Mouse (Mus musculus): ENCODE results near the gene Apaf1. TPM values are rescaled to one million over a fixed set of nuclear protein-coding genes. Genes with fewer than 3 reads are reported as not detected.

The Apaf1 gene
- polyA plus RNA-seq, 1 experiment from 2014 or later = 31.6 TPM

GRCm38 (mm10) chr10:90965671-90966315 lies 116.8 kb downstream of the Apaf1 start:
- Histone ChIP-seq H3K4me3 (replicated peaks) (no peak overlapping the region), H3K27ac (no peak overlapping the region), H3K4me2 (no peak overlapping the region), H3K4me1 (peaks cover 21% of the 10 kb centered on the region), H3K9ac (no peak overlapping the region), H3K36me3 (replicated peaks) (no peaks in the 10 kb centered on the region), H3K27me3 (peaks cover 51% of the 10 kb centered on the region), H3K9me3 (no peaks in the 10 kb centered on the region)
- WGBS = 47% methylated on average over 14 of the region's 14 CpGs
- no peak for ATAC-seq (ENCODE audit: low FRiP score)

- Histone ChIP-seq H3K9ac (no peak overlapping the region), H3K4me2 (no peak overlapping the region), H3K4me3 (replicated peaks) (no peak overlapping the region), H3K4me1 (peaks cover 14% of the 10 kb centered on the region), H3K27me3 (peaks cover 41% of the 10 kb centered on the region), H3K36me3 (replicated peaks) (no peaks in the 10 kb centered on the region), H3K27ac (no peak overlapping the region), H3K9me3 (no peaks in the 10 kb centered on the region)
- 30% methylated on average over 9 of the region's 9 CpGs for WGBS
- peak; percentile 24; the same call in 1 of the 2 replicates for ATAC-seq (ENCODE audit: low FRiP score)
These were observed 118.1 kb downstream of the Apaf1 start for GRCm38 (mm10) chr10:90964511-90964910.

GRCm38 (mm10) chr10:90960374-90960773 lies 122.2 kb downstream of the Apaf1 start:
- no peak overlapping the region for H3K27ac ChIP-seq
- H3K9me3 ChIP-seq = no peaks in the 10 kb centered on the region
- H3K4me1 ChIP-seq = peaks cover 5% of the 10 kb centered on the region; the same call in 1 of the 2 replicates
- no peak for ATAC-seq (ENCODE audit: low FRiP score)
- no peak overlapping the region for H3K4me3 ChIP-seq (replicated peaks)
- no peak overlapping the region for H3K4me2 ChIP-seq
- H3K9ac ChIP-seq = no peak overlapping the region
- 0 out of 2 replicates have a peak, but pooled peaks cover 4% of the 10 kb centered on the region for H3K27me3 ChIP-seq
- 83% methylated on average over 7 of the region's 7 CpGs for WGBS
- no peaks in the 10 kb centered on the region for H3K36me3 ChIP-seq (replicated peaks)

GRCm38 (mm10) chr10:90953821-90954220 lies 128.7 kb downstream of the Apaf1 start:
- Histone ChIP-seq H3K4me2 (no peak overlapping the region), H3K4me1 (no peaks in the 10 kb centered on the region), H3K27ac (no peak overlapping the region), H3K9me3 (no peaks in the 10 kb centered on the region), H3K9ac (no peak overlapping the region), H3K27me3 (no peaks in the 10 kb centered on the region), H3K36me3 (replicated peaks) (no peaks in the 10 kb centered on the region), H3K4me3 (replicated peaks) (no peak overlapping the region)
- 89% methylated on average over 6 of the region's 6 CpGs for WGBS
- no peak for ATAC-seq (ENCODE audit: low FRiP score)

GRCm38 (mm10) chr10:90953103-90953709 lies 129.4 kb downstream of the Apaf1 start:
- 94% methylated on average over 15 of the region's 15 CpGs for WGBS
- no peak for ATAC-seq (ENCODE audit: low FRiP score)
- H3K9ac ChIP-seq = no peak overlapping the region
- no peaks in the 10 kb centered on the region for H3K36me3 ChIP-seq (replicated peaks)
- H3K27me3 ChIP-seq = no peaks in the 10 kb centered on the region
- H3K4me3 ChIP-seq (replicated peaks) = no peak overlapping the region
- H3K4me2 ChIP-seq = no peak overlapping the region
- no peaks in the 10 kb centered on the region for H3K9me3 ChIP-seq
- no peaks in the 10 kb centered on the region for H3K4me1 ChIP-seq
- no peak overlapping the region for H3K27ac ChIP-seq

- H3K4me2 ChIP-seq = no peak overlapping the region
- no peak overlapping the region for H3K27ac ChIP-seq
- no peak for ATAC-seq (ENCODE audit: low FRiP score)
- 91% methylated on average over 18 of the region's 18 CpGs for WGBS
- no peak overlapping the region for H3K9ac ChIP-seq
- H3K9me3 ChIP-seq = 0 out of 2 replicates have a peak, but pooled peaks cover 2% of the 10 kb centered on the region
- no peaks in the 10 kb centered on the region for H3K36me3 ChIP-seq (replicated peaks)
- no peaks in the 10 kb centered on the region; the same call in 1 of the 2 replicates for H3K27me3 ChIP-seq
- H3K4me3 ChIP-seq (replicated peaks) = no peak overlapping the region
- no peaks in the 10 kb centered on the region for H3K4me1 ChIP-seq
These were observed 134.8 kb downstream of the Apaf1 start for GRCm38 (mm10) chr10:90947608-90948373.

- Histone ChIP-seq H3K4me1 (no peaks in the 10 kb centered on the region), H3K27ac (no peak overlapping the region), H3K36me3 (replicated peaks) (no peaks in the 10 kb centered on the region), H3K4me2 (no peak overlapping the region), H3K9ac (no peak overlapping the region), H3K27me3 (no peaks in the 10 kb centered on the region; the same call in 1 of the 2 replicates), H3K9me3 (0 out of 2 replicates have a peak, but pooled peaks cover 3% of the 10 kb centered on the region), H3K4me3 (replicated peaks) (no peak overlapping the region)
- ATAC-seq (ENCODE audit: low FRiP score) = no peak
- WGBS = 83% methylated on average over 6 of the region's 6 CpGs
These were observed 135.5 kb downstream of the Apaf1 start for GRCm38 (mm10) chr10:90947043-90947442.

- WGBS = 92% methylated on average over 14 of the region's 14 CpGs
- no peak for ATAC-seq (ENCODE audit: low FRiP score)
- Histone ChIP-seq H3K4me3 (replicated peaks) (no peak overlapping the region), H3K9me3 (0 out of 2 replicates have a peak, but pooled peaks cover 3% of the 10 kb centered on the region), H3K27me3 (peaks cover 3% of the 10 kb centered on the region; the same call in 1 of the 2 replicates), H3K4me2 (no peak overlapping the region), H3K27ac (no peak overlapping the region), H3K4me1 (no peaks in the 10 kb centered on the region), H3K9ac (no peak overlapping the region), H3K36me3 (replicated peaks) (no peaks in the 10 kb centered on the region)
These were observed 140.4 kb downstream of the Apaf1 start for GRCm38 (mm10) chr10:90942001-90942700.

GRCm38 (mm10) chr10:90940521-90941520 lies 141.7 kb downstream of the Apaf1 start:
- no peak overlapping the region for H3K9ac ChIP-seq
- H3K36me3 ChIP-seq (replicated peaks) = no peaks in the 10 kb centered on the region
- H3K27me3 ChIP-seq = peaks cover 3% of the 10 kb centered on the region; the same call in 1 of the 2 replicates
- no peaks in the 10 kb centered on the region for H3K4me1 ChIP-seq
- H3K9me3 ChIP-seq = 0 out of 2 replicates have a peak, but pooled peaks cover 3% of the 10 kb centered on the region
- H3K4me3 ChIP-seq (replicated peaks) = no peak overlapping the region
- H3K27ac ChIP-seq = no peak overlapping the region
- no peak for ATAC-seq (ENCODE audit: low FRiP score)
- no peak overlapping the region for H3K4me2 ChIP-seq
- WGBS = 87% methylated on average over 15 of the region's 15 CpGs
